Mouse (Mus musculus): ENCODE results near the gene Gm42791. TPM values are rescaled to one million over a fixed set of nuclear protein-coding genes. Genes with fewer than 3 reads are reported as not detected.

Gene Gm42791
- polyA plus RNA-seq (2015; fragmentation: Nextera tagmentation; extraction: Ambion mirVana) = 1.1 TPM in 1 of 2 replicates, not detected in the other

DNA sequence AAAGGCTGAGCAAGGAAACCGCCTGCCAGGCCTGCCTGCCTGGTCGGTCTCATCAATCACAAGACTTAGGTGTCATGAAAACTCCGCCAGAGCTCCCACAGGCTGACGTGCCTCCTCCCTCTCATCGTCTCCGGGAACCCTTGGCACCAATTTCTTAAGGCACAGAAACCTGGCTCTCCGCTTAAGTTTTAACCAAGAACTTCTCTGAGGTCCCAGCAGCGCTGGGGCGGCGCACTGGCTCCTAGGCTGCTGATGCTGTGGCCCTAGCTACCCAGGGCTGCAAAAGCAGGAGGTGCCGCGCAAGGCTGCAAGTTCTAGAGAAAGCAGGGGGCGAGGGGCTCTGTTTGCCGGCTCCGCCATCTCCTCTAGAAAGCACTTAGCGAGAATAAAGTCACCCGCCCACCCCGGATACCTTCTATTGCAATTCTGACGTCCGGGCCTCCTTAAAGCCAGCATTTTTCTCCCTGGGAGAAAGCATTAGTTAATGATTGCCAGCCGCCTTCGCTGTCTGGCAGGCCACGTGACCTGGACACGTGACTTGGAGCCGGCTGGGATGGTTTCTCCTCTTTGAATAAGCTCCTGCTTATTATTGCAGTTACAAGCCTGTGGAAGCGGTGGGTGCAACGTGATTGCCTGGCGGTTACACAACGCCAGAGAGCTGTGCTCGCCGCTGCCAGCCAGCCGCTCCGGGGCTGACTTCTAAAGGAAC is at the start of gene Gm42791:
Gene Gm42791 (minus strand): TSS at position 442 of the 709 bp plus-strand sequence.
- WGBS (ENCODE audit: insufficient replicate concordance) = 3% methylated on average over 33 of the region's 33 CpGs
- Histone ChIP-seq H3K27ac (replicated peaks) (peak within 1 kb of the TSS; percentile 78), H3K27me3 (no peaks in the 10 kb centered on the region), H3K4me1 (replicated peaks) (peaks cover 28% of the 10 kb centered on the region), H3K9ac (peak within 1 kb of the TSS; percentile 60), H3K36me3 (replicated peaks) (no peaks in the 10 kb centered on the region), H3K4me3 (replicated peaks) (peak within 1 kb of the TSS; percentile 58), H3K9me3 (replicated peaks) (no peaks in the 10 kb centered on the region), H3K4me2 (peak within 1 kb of the TSS; percentile 81)
- peak; percentile 69 for ATAC-seq (ENCODE audit: insufficient read depth)

DNA sequence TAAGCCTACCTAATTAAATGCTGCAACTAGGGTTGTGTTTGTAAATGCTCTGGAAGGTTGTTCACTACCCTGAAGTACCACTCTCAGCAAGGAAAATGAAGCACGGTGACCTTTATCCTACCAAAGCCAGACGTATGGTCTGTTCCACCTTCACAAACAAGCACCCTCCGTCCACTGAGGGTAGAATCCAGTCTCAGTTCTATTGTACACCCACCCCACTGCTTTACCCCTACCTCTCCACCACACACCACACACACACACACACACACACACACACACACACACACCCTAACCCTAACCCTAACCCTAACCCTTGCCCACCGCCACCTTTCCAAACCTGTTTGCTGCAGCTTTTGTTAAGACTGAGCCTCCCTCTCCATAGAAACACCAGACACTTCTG is 49.1 kb upstream of the Gm42791 start:
- ATAC-seq (ENCODE audit: insufficient read depth) = no peak
- Histone ChIP-seq H3K9me3 (replicated peaks) (no peaks in the 10 kb centered on the region), H3K9ac (no peak overlapping the region), H3K27ac (replicated peaks) (0 out of 2 replicates have a peak overlapping the region, but pooled peaks have one; percentile 9), H3K36me3 (replicated peaks) (peaks cover 32% of the 10 kb centered on the region), H3K4me3 (replicated peaks) (no peak overlapping the region), H3K4me1 (replicated peaks) (no peaks in the 10 kb centered on the region), H3K4me2 (no peak overlapping the region), H3K27me3 (no peaks in the 10 kb centered on the region)
- WGBS (ENCODE audit: insufficient replicate concordance) = 75% methylated on average over 4 of the region's 4 CpGs

DNA sequence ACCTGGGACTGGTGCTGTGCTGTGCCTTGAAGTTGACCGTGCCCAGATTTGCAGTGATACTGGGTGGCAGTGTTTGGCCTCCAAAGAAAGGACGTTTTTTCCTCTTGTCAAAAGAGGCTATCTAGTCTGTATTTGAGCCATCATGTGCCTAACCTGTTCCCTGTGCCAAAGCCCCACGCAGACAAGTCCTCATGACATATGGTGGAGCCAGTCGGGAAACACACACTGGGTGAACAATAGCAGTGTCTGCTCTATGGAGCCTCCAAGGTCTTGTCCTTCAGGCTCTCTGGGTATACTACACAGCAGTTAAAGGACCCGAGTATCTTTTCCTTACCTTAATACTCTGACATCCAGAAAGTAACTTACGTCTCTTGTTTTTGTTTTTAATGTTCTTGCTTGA is 48.3 kb upstream of the Gm42791 start:
- no peaks in the 10 kb centered on the region for H3K4me1 ChIP-seq (replicated peaks)
- H3K27me3 ChIP-seq = no peaks in the 10 kb centered on the region
- 74% methylated on average over 6 of the region's 6 CpGs for WGBS (ENCODE audit: insufficient replicate concordance)
- H3K36me3 ChIP-seq (replicated peaks) = peaks cover 27% of the 10 kb centered on the region
- no peak overlapping the region for H3K27ac ChIP-seq (replicated peaks)
- H3K4me2 ChIP-seq = no peak overlapping the region
- ATAC-seq (ENCODE audit: insufficient read depth) = no peak
- no peaks in the 10 kb centered on the region for H3K9me3 ChIP-seq (replicated peaks)
- H3K4me3 ChIP-seq (replicated peaks) = no peak overlapping the region
- no peak overlapping the region for H3K9ac ChIP-seq

DNA sequence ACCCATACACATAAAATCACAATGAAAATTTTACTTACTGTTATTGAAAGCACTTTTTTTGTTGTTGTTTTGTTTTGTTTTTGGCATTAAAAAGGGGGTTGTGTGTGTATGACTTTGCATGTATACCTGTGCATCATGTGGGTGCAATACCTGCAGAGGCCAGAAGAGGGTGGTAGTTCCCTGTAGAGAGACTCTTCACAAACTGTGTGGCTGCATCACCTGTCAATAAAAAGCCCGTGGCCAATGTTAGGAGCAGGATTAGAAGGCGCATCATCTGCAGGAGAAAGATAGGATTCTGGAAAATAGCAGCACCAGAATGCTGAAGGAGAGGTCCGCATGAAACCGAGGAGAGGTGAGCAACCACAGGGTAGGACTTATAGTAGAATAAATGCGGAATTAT is 44.9 kb upstream of the Gm42791 start:
- H3K27me3 ChIP-seq = no peaks in the 10 kb centered on the region
- H3K4me1 ChIP-seq (replicated peaks) = no peaks in the 10 kb centered on the region
- H3K36me3 ChIP-seq (replicated peaks) = peaks cover 5% of the 10 kb centered on the region; the same call in 1 of the 2 replicates
- no peak overlapping the region for H3K4me2 ChIP-seq
- WGBS (ENCODE audit: insufficient replicate concordance) = 81% methylated on average over 5 of the region's 5 CpGs
- no peak for ATAC-seq (ENCODE audit: insufficient read depth)
- no peak overlapping the region for H3K27ac ChIP-seq (replicated peaks)
- no peak overlapping the region for H3K4me3 ChIP-seq (replicated peaks)
- H3K9me3 ChIP-seq (replicated peaks) = no peaks in the 10 kb centered on the region
- no peak overlapping the region for H3K9ac ChIP-seq

DNA sequence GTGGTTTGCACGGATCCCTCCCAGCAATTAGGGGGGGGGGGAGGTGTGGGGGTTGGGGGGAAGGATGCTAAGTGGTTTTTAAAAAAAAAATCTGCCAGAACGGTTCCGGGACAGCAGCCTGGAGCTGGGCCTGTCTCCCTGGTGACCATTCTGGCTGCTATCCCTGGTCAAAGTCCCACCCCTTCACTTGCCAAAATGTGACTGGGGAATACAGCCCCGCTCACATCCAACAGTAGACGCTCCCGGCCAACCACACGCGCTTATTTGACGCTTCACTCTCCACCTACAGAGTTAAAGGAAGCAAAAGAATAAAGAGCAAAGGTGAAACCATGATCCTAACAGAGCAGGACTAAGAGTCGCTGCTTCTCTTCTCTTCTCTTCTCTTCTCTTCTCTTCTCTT is 42.8 kb upstream of the Gm42791 start:
- Histone ChIP-seq H3K9ac (no peak overlapping the region), H3K27ac (replicated peaks) (no peak overlapping the region), H3K4me2 (no peak overlapping the region), H3K36me3 (replicated peaks) (0 out of 2 replicates have a peak, but pooled peaks cover 4% of the 10 kb centered on the region), H3K4me3 (replicated peaks) (no peak overlapping the region), H3K9me3 (replicated peaks) (no peaks in the 10 kb centered on the region), H3K27me3 (no peaks in the 10 kb centered on the region), H3K4me1 (replicated peaks) (no peaks in the 10 kb centered on the region)
- WGBS (ENCODE audit: insufficient replicate concordance) = 42% methylated on average over 10 of the region's 10 CpGs
- ATAC-seq (ENCODE audit: insufficient read depth) = no peak

DNA sequence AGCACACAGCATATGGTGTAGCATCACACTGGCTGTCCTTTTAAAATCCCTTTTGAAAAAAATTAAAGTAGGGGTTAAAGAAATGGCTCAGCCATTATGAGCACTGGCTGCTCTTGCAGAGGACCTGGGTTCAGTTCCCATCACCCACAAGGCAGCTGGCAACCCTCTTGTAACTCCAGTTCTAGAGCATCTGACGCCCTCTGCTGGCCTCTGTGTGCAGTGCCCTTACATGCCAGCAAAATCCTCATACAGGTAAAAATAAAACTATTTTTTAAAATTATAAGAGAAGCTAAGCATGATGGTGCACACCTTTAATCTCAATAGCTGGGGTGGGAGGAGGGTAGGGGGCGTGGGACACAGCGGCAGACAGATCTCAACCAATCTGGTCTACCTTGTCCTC is 42.0 kb upstream of the Gm42791 start:
- 74% methylated on average over 3 of the region's 3 CpGs for WGBS (ENCODE audit: insufficient replicate concordance)
- Histone ChIP-seq H3K4me3 (replicated peaks) (no peak overlapping the region), H3K27ac (replicated peaks) (no peak overlapping the region), H3K36me3 (replicated peaks) (0 out of 2 replicates have a peak, but pooled peaks cover 4% of the 10 kb centered on the region), H3K4me1 (replicated peaks) (0 out of 2 replicates have a peak, but pooled peaks cover under 1% of the 10 kb centered on the region), H3K9ac (no peak overlapping the region), H3K27me3 (no peaks in the 10 kb centered on the region), H3K4me2 (no peak overlapping the region), H3K9me3 (replicated peaks) (no peaks in the 10 kb centered on the region)
- no peak for ATAC-seq (ENCODE audit: insufficient read depth)

DNA sequence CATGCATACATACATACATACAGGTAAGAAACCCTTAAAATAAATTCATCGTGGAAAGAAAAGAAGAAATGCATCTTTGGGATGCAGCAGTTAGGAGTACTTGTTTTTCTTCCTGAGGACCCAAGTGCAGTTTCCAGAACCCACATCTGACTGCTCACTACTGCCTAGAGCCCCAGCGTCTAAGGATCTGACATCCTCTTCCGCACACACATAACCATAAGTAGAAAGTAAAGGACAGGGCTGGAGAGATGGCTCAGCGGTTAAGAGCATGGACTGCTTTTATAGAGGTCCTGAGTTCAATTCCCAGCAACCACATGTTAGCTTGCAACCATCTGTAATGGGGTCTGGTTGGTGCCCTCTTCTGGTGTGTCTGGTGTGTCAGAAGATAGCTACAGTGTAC is 37.5 kb upstream of the Gm42791 start:
- Histone ChIP-seq H3K27me3 (no peaks in the 10 kb centered on the region), H3K36me3 (replicated peaks) (no peaks in the 10 kb centered on the region), H3K9ac (no peak overlapping the region), H3K4me2 (no peak overlapping the region), H3K4me3 (replicated peaks) (no peak overlapping the region), H3K9me3 (replicated peaks) (no peaks in the 10 kb centered on the region), H3K4me1 (replicated peaks) (peaks cover 30% of the 10 kb centered on the region), H3K27ac (replicated peaks) (no peak overlapping the region)
- 86% methylated on average over 4 of the region's 4 CpGs for WGBS (ENCODE audit: insufficient replicate concordance)
- ATAC-seq (ENCODE audit: insufficient read depth) = no peak

DNA sequence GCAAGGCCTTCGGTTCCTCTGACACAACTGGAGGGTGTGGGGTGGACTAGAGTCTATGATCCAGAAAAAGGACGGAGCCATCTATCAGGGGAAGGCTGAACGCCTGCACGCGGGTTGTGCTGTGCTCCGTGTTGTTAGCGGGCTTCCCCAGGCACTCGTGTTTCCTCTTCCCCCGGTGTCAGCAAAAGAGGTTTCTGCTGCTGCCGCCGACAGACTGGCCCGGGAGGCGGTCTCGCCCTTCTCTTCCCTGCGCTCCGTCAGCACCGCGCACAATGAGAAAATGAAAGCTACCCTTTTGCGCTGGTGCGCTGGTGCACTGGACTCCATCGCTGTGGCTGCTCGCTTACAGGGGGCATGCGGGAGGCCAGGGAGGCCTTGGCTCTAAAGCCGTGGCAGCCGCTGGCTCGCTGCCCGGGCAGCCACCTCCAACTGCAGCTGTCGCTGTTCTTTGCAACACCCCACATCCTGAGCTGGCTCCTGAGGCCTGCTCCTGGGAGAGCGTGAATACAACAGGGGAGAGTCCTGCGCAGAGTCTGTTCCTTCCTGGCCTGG is 36.3 kb upstream of the Gm42791 start:
- Histone ChIP-seq H3K4me2 (peak overlapping the region; percentile 78), H3K27me3 (no peaks in the 10 kb centered on the region), H3K9me3 (replicated peaks) (no peaks in the 10 kb centered on the region), H3K36me3 (replicated peaks) (no peaks in the 10 kb centered on the region), H3K4me3 (replicated peaks) (peak overlapping the region; percentile 55), H3K4me1 (replicated peaks) (peaks cover 30% of the 10 kb centered on the region), H3K27ac (replicated peaks) (peak overlapping the region; percentile 73), H3K9ac (peak overlapping the region; percentile 60)
- ATAC-seq (ENCODE audit: insufficient read depth) = peak; percentile 60
- WGBS (ENCODE audit: insufficient replicate concordance) = 3% methylated on average over 30 of the region's 30 CpGs

DNA sequence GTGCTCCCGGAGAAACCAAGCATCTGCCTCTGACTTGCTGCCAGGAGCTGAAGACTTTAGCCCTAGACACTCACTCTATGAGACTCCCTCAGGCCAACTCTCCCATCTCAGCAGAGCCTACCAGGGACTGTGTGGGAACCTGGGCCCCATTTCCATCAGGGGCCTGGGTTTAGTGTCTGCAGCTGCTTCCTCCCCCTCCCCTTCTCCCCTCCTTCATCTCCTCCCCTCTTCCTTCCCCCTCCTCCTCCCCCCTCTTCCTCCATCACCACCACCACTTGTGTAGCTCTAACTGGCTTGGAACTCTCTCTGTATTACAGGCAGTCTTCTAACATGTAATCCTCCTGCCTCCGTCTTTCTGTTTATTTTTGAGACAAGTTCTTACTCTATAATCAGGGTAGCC is 35.2 kb upstream of the Gm42791 start:
- H3K9ac ChIP-seq = no peak overlapping the region
- H3K27ac ChIP-seq (replicated peaks) = no peak overlapping the region
- 55% methylated on average over 2 of the region's 2 CpGs for WGBS (ENCODE audit: insufficient replicate concordance)

DNA sequence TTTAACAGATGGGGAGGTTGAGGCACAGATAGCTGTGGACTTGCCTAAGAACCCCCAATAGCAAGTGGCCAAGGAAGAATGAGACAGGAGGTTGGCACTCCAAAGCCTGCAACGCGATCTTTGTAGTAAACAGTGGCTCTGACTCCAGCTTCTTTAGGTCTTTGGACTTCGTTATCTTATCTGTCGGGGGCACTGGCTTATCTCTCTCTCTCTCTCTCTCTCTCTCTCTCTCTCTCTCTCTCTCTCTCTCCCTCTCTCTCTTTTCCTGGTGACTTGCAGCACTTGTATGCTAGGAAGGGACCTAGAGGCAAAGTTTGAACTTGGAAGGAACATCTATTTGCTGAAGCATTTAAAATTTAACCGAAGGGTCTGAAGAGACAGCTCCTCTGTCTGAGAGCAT is 33.4 kb upstream of the Gm42791 start:
- Histone ChIP-seq H3K4me3 (replicated peaks) (no peak overlapping the region), H3K36me3 (replicated peaks) (no peaks in the 10 kb centered on the region), H3K9ac (no peak overlapping the region), H3K27ac (replicated peaks) (no peak overlapping the region), H3K27me3 (no peaks in the 10 kb centered on the region), H3K4me2 (no peak overlapping the region), H3K9me3 (replicated peaks) (no peaks in the 10 kb centered on the region), H3K4me1 (replicated peaks) (peaks cover 30% of the 10 kb centered on the region)
- no peak for ATAC-seq (ENCODE audit: insufficient read depth)
- 19% methylated on average over 5 of the region's 5 CpGs for WGBS (ENCODE audit: insufficient replicate concordance)

More for the DNA sequence above, 35.2 kb upstream of the Gm42791 start:
- H3K36me3 ChIP-seq (replicated peaks) = no peaks in the 10 kb centered on the region
- H3K9me3 ChIP-seq (replicated peaks) = no peaks in the 10 kb centered on the region
- ATAC-seq (ENCODE audit: insufficient read depth) = no peak
- no peaks in the 10 kb centered on the region for H3K27me3 ChIP-seq
- no peak overlapping the region for H3K4me3 ChIP-seq (replicated peaks)
- H3K4me2 ChIP-seq = no peak overlapping the region
- H3K4me1 ChIP-seq (replicated peaks) = peaks cover 30% of the 10 kb centered on the region

DNA sequence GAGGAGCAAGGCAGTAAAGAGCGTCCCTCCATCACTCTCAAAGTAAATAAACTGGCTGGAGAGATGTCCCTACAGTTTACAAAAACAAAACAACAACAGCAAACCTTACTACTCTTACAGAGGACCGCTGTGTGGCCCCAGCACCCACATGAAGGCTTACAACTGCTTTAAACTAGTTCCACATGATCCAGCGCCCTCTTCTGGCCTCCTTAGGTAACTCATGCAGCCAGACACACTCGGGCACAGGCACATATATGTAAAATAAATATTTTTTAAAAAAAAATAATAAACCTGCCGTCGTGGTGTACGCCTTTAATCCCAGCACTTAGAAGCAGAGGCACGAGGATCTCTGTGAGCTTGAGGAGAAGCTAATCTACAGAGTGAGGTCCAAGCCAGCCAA is 32.4 kb upstream of the Gm42791 start:
- 68% methylated on average over 8 of the region's 8 CpGs for WGBS (ENCODE audit: insufficient replicate concordance)

More for the DNA sequence above, 32.4 kb upstream of the Gm42791 start:
- no peak overlapping the region for H3K27ac ChIP-seq (replicated peaks)
- H3K36me3 ChIP-seq (replicated peaks) = no peaks in the 10 kb centered on the region
- no peak overlapping the region for H3K9ac ChIP-seq
- H3K27me3 ChIP-seq = no peaks in the 10 kb centered on the region
- H3K4me2 ChIP-seq = no peak overlapping the region
- peaks cover 30% of the 10 kb centered on the region for H3K4me1 ChIP-seq (replicated peaks)
- H3K4me3 ChIP-seq (replicated peaks) = no peak overlapping the region
- no peak for ATAC-seq (ENCODE audit: insufficient read depth)
- no peaks in the 10 kb centered on the region for H3K9me3 ChIP-seq (replicated peaks)

Measured in liver, embryonic 15.5 days (tissue).